8 mouse cellular contexts compared by ENCODE assay signal in genomic region chr6:117166581-117167425, GRCm38 (mm10). TPM values are rescaled to one million over a fixed set of nuclear protein-coding genes. Genes with fewer than 3 reads are reported as not detected.
A peak's percentile ranks its signal among the peaks of the same experiment; 100 is the strongest.
DNase-seq lines count a peak whose midpoint lies in the region; ATAC-seq and TF ChIP-seq lines count a peak whose summit lies in the region.

No protein-coding gene starts in this region.

- peak; percentile 82 for ATAC-seq in forebrain, embryonic 13.5 days
- ATAC-seq in heart, postnatal 0 days (ENCODE audit: insufficient read depth, low read depth): peak; percentile 68
- peak; percentile 49 for ATAC-seq in liver, embryonic 13.5 days (ENCODE audit: low read depth)
- ATAC-seq in neural tube, embryonic 13.5 days (ENCODE audit: low read depth): peak; percentile 84; the same call in 1 of the 2 replicates

- peaks cover 54% of the 10 kb centered on the region for H3K27me3 ChIP-seq in forebrain, embryonic 13.5 days
- peaks cover 25% of the 10 kb centered on the region for H3K27me3 ChIP-seq in heart, postnatal 0 days (ENCODE audit: control insufficient read depth, insufficient read depth, low read length)
- H3K27me3 ChIP-seq in liver, embryonic 13.5 days: peaks cover 59% of the 10 kb centered on the region
- H3K27me3 ChIP-seq in neural tube, embryonic 13.5 days: peaks cover 70% of the 10 kb centered on the region

- peak overlapping the region; percentile 38 for H3K4me2 ChIP-seq in forebrain, embryonic 13.5 days
- peak overlapping the region; percentile 98 for H3K4me2 ChIP-seq in heart, postnatal 0 days (ENCODE audit: low read depth, low read length)
- H3K4me2 ChIP-seq in liver, embryonic 13.5 days: 0 out of 2 replicates have a peak overlapping the region, but pooled peaks have one; percentile 54
- H3K4me2 ChIP-seq in neural tube, embryonic 13.5 days: peak overlapping the region; percentile 38

- WGBS in forebrain, embryonic 13.5 days: 2% methylated on average over 16 of the region's 16 CpGs
- 5% methylated on average over 16 of the region's 16 CpGs for WGBS in heart, postnatal 0 days
- WGBS in liver, embryonic 13.5 days (ENCODE audit: insufficient replicate concordance): 4% methylated on average over 16 of the region's 16 CpGs
- 2% methylated on average over 16 of the region's 16 CpGs for WGBS in neural tube, embryonic 13.5 days

- H3K4me1 ChIP-seq in forebrain, embryonic 13.5 days: peaks cover 28% of the 10 kb centered on the region
- peaks cover 3% of the 10 kb centered on the region; the same call in 1 of the 2 replicates for H3K4me1 ChIP-seq in heart, postnatal 0 days (ENCODE audit: control insufficient read depth, insufficient read depth)
- 0 out of 2 replicates have a peak, but pooled peaks cover 6% of the 10 kb centered on the region for H3K4me1 ChIP-seq in liver, embryonic 13.5 days (replicated peaks)
- peaks cover 28% of the 10 kb centered on the region for H3K4me1 ChIP-seq in neural tube, embryonic 13.5 days (replicated peaks)

- H3K27ac ChIP-seq in forebrain, embryonic 13.5 days: no peak overlapping the region
- no peak overlapping the region for H3K27ac ChIP-seq in heart, postnatal 0 days (ENCODE audit: low read depth)
- H3K27ac ChIP-seq in liver, embryonic 13.5 days: no peak overlapping the region
- no peak overlapping the region for H3K27ac ChIP-seq in neural tube, embryonic 13.5 days (replicated peaks)

- peak; percentile 79 for TF ChIP-seq CTCF in heart, postnatal 0 days (IDR thresholded peaks at IDR 0.05; ENCODE audit: low read depth)

- 0 out of 2 replicates have a peak overlapping the region, but pooled peaks have one; percentile 0 for H3K4me3 ChIP-seq in forebrain, embryonic 13.5 days
- peak overlapping the region; percentile 13; the same call in 1 of the 2 replicates for H3K4me3 ChIP-seq in heart, postnatal 0 days (ENCODE audit: low read depth, low read length)
- no peak overlapping the region for H3K4me3 ChIP-seq in liver, embryonic 13.5 days (replicated peaks)
- H3K4me3 ChIP-seq in neural tube, embryonic 13.5 days: no peak overlapping the region

- TF ChIP-seq EP300 in heart, postnatal 0 days (IDR thresholded peaks at IDR 0.05; ENCODE audit: low read depth): no peak

- no peaks in the 10 kb centered on the region for H3K36me3 ChIP-seq in forebrain, embryonic 13.5 days (ENCODE audit: poor library complexity, severe bottlenecking)
- H3K36me3 ChIP-seq in heart, postnatal 0 days (replicated peaks; ENCODE audit: control insufficient read depth, insufficient read depth, low read length): no peaks in the 10 kb centered on the region; the same call in 1 of the 2 replicates
- H3K36me3 ChIP-seq in liver, embryonic 13.5 days: no peaks in the 10 kb centered on the region
- no peaks in the 10 kb centered on the region for H3K36me3 ChIP-seq in neural tube, embryonic 13.5 days

- H3K9ac ChIP-seq in forebrain, embryonic 13.5 days: no peak overlapping the region
- no peak overlapping the region for H3K9ac ChIP-seq in heart, postnatal 0 days (replicated peaks; ENCODE audit: low read depth, low read length)
- H3K9ac ChIP-seq in liver, embryonic 13.5 days: no peak overlapping the region
- H3K9ac ChIP-seq in neural tube, embryonic 13.5 days: no peak overlapping the region

- peak; percentile 23 for DNase-seq in CD4-positive helper T cell, adult 2 months (ENCODE audit: low read depth, low spot score)
- DNase-seq in c-Kit-positive CD71-positive TER-119-negative erythroid progenitor cells, embryonic 14.5 days (ENCODE audit: low read depth): peak; percentile 6
- DNase-seq in heart, postnatal 0 days (ENCODE audit: low spot score): peak; percentile 84
- peak; percentile 92 to 96 for DNase-seq in kidney, postnatal 36 days
- DNase-seq in liver, embryonic 13.5 days: no peak
- peak; percentile 63 for DNase-seq in thymus, postnatal 0 days (ENCODE audit: low spot score)

- H3K9me3 ChIP-seq in forebrain, embryonic 13.5 days (replicated peaks): no peaks in the 10 kb centered on the region
- H3K9me3 ChIP-seq in heart, postnatal 0 days (replicated peaks; ENCODE audit: control insufficient read depth, low read length): no peaks in the 10 kb centered on the region
- H3K9me3 ChIP-seq in liver, embryonic 13.5 days (replicated peaks): no peaks in the 10 kb centered on the region
- no peaks in the 10 kb centered on the region for H3K9me3 ChIP-seq in neural tube, embryonic 13.5 days

RNA-seq across cellular contexts. Expression of gene Cxcl12, which starts 1.5 kb away (rescaled TPM):
- 38.0 and 59.0 TPM in 2 replicates for polyA plus RNA-seq in forebrain, embryonic 13.5 days (2015; fragmentation: Nextera tagmentation; extraction: Ambion mirVana)
- 48.0 and 55.5 TPM in 2 replicates for total RNA-seq in heart, postnatal 0 days (2014; rRNA removed; ENCODE audit: low replicate concordance)
- 52.7 and 54.8 TPM in 2 replicates for polyA plus RNA-seq in heart, postnatal 0 days (2015; fragmentation: Nextera tagmentation; extraction: Ambion mirVana)
- polyA plus RNA-seq in liver, embryonic 13.5 days (2015; fragmentation: Nextera tagmentation; extraction: Ambion mirVana): 48.2 and 59.5 TPM in 2 replicates
- 54.5 and 64.0 TPM in 2 replicates for polyA plus RNA-seq in neural tube, embryonic 13.5 days (2015; fragmentation: Nextera tagmentation; extraction: Ambion mirVana)
- polyA plus RNA-seq in thymus, postnatal 0 days (2015; fragmentation: Nextera tagmentation; extraction: Ambion mirVana): 239 and 262 TPM in 2 replicates

Comparison
In these comparisons a context has a peak if more than half of its experiments do, and no peak if none do; other contexts are left out.
1. H3K4me2 ChIP-seq: peak in every context shown above with its lines; median percentile 98 in heart, postnatal 0 days; 54 in liver, embryonic 13.5 days; 38 in forebrain, embryonic 13.5 days; 38 in neural tube, embryonic 13.5 days.
2. H3K4me3 ChIP-seq: peak in forebrain, embryonic 13.5 days (single experiment) and heart, postnatal 0 days (single experiment); none in liver, embryonic 13.5 days (single experiment) and neural tube, embryonic 13.5 days (single experiment).
3. Peak in every context shown above with its lines, with median percentiles within 50 percentile points of each other: ATAC-seq.